In the genomic region with DNA sequence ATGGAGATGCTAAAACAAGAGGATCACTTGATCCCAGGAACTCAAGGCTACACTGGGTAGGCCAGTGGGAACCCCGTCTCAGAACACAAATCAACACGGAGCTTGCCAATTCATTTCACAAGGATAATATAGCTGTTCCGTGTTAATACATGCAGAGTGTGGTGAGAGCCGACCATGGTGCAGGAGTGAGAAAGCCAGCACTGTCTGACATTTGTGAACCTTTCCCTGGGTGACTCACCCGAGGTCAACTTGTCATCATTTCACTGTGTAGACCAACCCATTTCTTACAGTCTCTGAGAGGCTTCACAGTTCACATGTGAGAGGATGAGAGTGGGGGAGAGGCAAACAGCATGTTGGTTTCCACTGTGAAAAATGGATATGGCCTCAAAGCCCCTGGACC, we compare ENCODE assay signal across 18 mouse cellular contexts. TPM values are rescaled to one million over a fixed set of nuclear protein-coding genes. Genes with fewer than 3 reads are reported as not detected.
"Had no signal": no experiment of that assay in that cellular context is flagged by ENCODE, and none has a peak within 500 bp of the region (broad histone marks: within the 10 kb centered on the region; RNA-seq: fewer than 3 reads in every experiment).

No protein-coding gene starts in this region.

- DNase-seq: kidney, adult 9 months; kidney, postnatal 14 days; kidney, postnatal 4 days; layer of hippocampus, adult 9-11 months; liver, postnatal 0 days; lung, embryonic 14.5 days; thymus, adult 18-20 months; thymus, postnatal 36 days had no signal

- H3K36me3 ChIP-seq: limb, embryonic 12.5 days; limb, embryonic 15.5 days; midbrain, embryonic 12.5 days had no signal

- H3K4me1 ChIP-seq: limb, embryonic 15.5 days; midbrain, embryonic 12.5 days had no signal

- H3K27me3 ChIP-seq: limb, embryonic 12.5 days; limb, embryonic 15.5 days; midbrain, embryonic 12.5 days had no signal

- H3K9me3 ChIP-seq: limb, embryonic 12.5 days; limb, embryonic 15.5 days; midbrain, embryonic 12.5 days had no signal

- ATAC-seq: liver, postnatal 0 days; lung, postnatal 0 days; midbrain, embryonic 16.5 days had no signal

- H3K9ac ChIP-seq: limb, embryonic 12.5 days; limb, embryonic 15.5 days; liver, embryonic 14.5 days; liver, postnatal 0 days; lung, embryonic 14.5 days; midbrain, embryonic 12.5 days had no signal

- H3K4me3 ChIP-seq: layer of hippocampus, adult 2 months; limb, embryonic 12.5 days; limb, embryonic 15.5 days; midbrain, embryonic 12.5 days; myocyte had no signal

- H3K4me2 ChIP-seq: limb, embryonic 12.5 days; limb, embryonic 15.5 days; liver, embryonic 11.5 days; lung, embryonic 14.5 days; midbrain, embryonic 12.5 days had no signal

- H3K27ac ChIP-seq: layer of hippocampus, adult 2 months; limb, embryonic 12.5 days; limb, embryonic 15.5 days; liver, embryonic 14.5 days; macrophage; midbrain, embryonic 12.5 days had no signal

RNA-seq across cellular contexts. Expression of gene Myo15, which starts 52.9 kb away (rescaled TPM):
- polyA plus RNA-seq: macrophage, myocyte had no signal
